Mouse (Mus musculus): ENCODE measurements at regions not wholly inside any gene's neighbourhood (a gene's known extent, or its start where the extent isn't known, plus 50 kb on each side); places are given as distances from the start of the nearest gene placed in this dataset.

DNA sequence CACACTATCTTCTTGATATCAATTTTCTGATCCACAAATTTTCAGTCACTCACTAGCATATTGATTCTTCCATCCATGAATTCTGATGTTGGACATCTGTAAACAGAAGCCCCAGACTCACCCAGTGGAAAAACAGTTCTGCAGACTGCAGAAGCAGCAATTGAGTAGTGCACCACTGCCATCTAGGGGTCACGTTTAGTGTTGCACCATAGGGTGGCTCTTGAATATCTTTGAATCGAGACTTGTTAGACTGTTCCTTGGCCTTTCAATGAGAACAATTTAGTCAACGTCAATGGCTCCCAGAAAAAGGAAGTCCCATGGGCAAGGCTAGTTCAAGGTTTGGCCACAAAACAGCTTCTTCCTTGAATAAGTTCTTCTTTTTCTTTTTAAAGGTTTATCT lies 828.1 kb downstream of the Gm10330 start:
- DNase-seq (ENCODE audit: low spot score), result peak; percentile 4

DNA sequence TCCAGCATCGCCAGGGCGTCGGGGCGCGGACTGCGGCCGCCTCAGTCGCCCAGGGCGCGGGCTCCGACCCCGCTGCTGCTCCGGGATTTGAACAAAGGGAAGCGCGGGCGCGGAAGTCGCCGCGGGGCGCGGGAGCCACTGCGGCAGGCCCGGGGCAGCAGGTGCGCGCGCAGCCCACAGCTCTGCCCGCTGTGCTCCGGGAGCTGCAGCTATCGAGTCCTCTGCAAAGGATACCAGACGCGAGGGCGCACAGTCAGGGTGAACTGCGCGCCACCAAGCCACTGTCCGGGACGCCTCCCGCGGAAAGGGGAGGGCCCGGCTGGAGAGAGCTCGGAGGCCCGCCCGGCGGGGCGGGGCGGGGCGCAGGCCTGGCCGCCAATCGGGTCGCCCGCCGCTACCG lies 873.9 kb downstream of the Gm10330 start:
- DNase-seq (ENCODE audit: low spot score), result peak; percentile 0
